Mouse (Mus musculus): Measurements from ENCODE around the gene Pla1a. TPM values are rescaled to one million over a fixed set of nuclear protein-coding genes. Genes with fewer than 3 reads are reported as not detected.
A peak's percentile ranks its signal among the peaks of the same experiment; 100 is the strongest.

Gene Pla1a
- polyA plus RNA-seq, 1 experiment from 2014 or later: 0.68 TPM

DNA sequence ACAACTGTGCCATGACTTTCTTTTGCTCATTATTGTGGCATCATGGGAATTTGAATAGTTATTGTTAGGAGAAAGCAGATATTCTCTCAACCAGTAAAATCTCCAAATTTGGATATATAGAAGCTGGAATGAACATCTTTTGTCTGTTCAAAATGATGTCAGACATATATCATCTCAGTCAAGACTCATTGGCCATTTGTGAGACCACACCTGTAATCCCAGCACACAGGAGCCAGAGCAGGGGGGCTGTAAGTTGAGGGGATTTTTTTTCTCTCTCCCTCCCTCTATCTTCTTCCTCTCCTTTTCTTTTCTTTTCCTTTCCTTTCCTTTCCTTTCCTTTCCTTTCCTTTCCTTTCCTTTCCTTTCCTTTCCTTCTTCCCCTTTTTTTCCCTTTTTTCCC, 80.1 kb downstream of the Pla1a start:
- H3K27ac ChIP-seq (ENCODE audit: low read length): no peak overlapping the region
- no peaks in the 10 kb centered on the region for H3K9me3 ChIP-seq (replicated peaks; ENCODE audit: control insufficient read depth, low read length, poor library complexity, severe bottlenecking)
- H3K4me2 ChIP-seq (ENCODE audit: low read length): no peak overlapping the region
- no peak for ATAC-seq
- H3K9ac ChIP-seq (ENCODE audit: low read depth, low read length): no peak overlapping the region
- H3K4me3 ChIP-seq (ENCODE audit: low read depth, low read length): no peak overlapping the region
- peaks cover 3% of the 10 kb centered on the region for H3K36me3 ChIP-seq (ENCODE audit: control insufficient read depth, insufficient read depth, low read length)
- peaks cover under 1% of the 10 kb centered on the region; the same call in 1 of the 2 replicates for H3K4me1 ChIP-seq (ENCODE audit: control insufficient read depth, insufficient read depth, low read length)
- no peaks in the 10 kb centered on the region for H3K27me3 ChIP-seq (ENCODE audit: control insufficient read depth, insufficient read depth, low read depth, low read length)

GRCm38 (mm10) chr16:38352031-38352430, 80.9 kb downstream of the Pla1a start:
- H3K4me3 ChIP-seq (ENCODE audit: low read depth, low read length): no peak overlapping the region
- H3K4me2 ChIP-seq (ENCODE audit: low read length): no peak overlapping the region
- ATAC-seq: no peak
- no peaks in the 10 kb centered on the region for H3K27me3 ChIP-seq (ENCODE audit: control insufficient read depth, insufficient read depth, low read depth, low read length)
- WGBS: 87% methylated on average over 7 of the region's 7 CpGs
- peaks cover 3% of the 10 kb centered on the region for H3K36me3 ChIP-seq (ENCODE audit: control insufficient read depth, insufficient read depth, low read length)
- no peak overlapping the region for H3K27ac ChIP-seq (ENCODE audit: low read length)
- H3K9ac ChIP-seq (ENCODE audit: low read depth, low read length): no peak overlapping the region
- peaks cover 5% of the 10 kb centered on the region for H3K4me1 ChIP-seq (ENCODE audit: control insufficient read depth, insufficient read depth, low read length)
- no peaks in the 10 kb centered on the region for H3K9me3 ChIP-seq (replicated peaks; ENCODE audit: control insufficient read depth, low read length, poor library complexity, severe bottlenecking)

DNA sequence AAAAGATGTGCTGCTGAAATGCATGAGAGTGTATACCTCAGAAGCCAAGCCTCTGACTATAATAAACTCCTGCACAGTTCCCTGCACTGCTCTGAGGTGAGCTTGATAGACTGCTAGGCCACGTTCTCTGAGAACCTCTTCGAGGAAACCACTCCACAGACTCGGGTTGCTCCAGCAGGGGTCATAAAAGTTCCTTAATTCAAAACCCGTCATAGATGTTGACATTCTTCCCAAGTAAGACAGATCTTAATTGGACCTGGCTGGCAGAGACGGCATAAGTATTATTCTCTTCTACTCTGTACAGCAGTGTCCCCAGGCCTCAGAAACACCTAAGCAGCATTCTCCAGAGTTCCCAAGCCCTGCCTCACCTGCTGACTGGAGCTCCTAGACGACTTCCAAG, 82.0 kb downstream of the Pla1a start:
- Histone ChIP-seq H3K4me1 (ENCODE audit: control insufficient read depth, insufficient read depth, low read length) (peaks cover 5% of the 10 kb centered on the region), H3K4me2 (ENCODE audit: low read length) (no peak overlapping the region), H3K27me3 (ENCODE audit: control insufficient read depth, insufficient read depth, low read depth, low read length) (no peaks in the 10 kb centered on the region), H3K9me3 (replicated peaks; ENCODE audit: control insufficient read depth, low read length, poor library complexity, severe bottlenecking) (no peaks in the 10 kb centered on the region), H3K9ac (ENCODE audit: low read depth, low read length) (no peak overlapping the region), H3K27ac (ENCODE audit: low read length) (no peak overlapping the region), H3K36me3 (ENCODE audit: control insufficient read depth, insufficient read depth, low read length) (peaks cover 3% of the 10 kb centered on the region), H3K4me3 (ENCODE audit: low read depth, low read length) (no peak overlapping the region)
- no peak for ATAC-seq
- WGBS: 85% methylated on average over 6 of the region's 6 CpGs

DNA sequence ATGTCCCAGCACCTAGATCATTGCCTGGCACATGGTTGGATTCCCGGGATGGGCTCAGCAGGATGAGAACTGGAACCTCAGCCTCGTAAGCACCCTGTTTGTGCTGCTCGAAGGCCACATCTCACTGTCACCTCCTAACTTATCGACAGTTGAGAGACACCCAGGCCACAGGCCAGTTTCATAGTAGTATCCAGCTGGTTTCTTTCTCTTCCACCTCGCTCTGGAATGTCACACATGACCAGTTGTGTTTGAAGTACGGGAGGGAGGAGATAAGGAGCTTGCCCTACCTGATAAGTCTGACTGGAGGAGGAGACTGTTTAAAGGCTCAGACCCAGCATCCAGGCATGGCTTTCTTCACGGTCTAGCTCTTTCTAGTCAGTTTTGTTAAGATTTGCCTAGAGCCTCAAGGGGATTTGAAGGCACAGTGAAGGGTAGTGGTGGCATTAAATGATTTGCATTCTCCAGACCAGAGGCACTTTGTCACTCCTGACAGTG, 82.5 kb downstream of the Pla1a start:
- Histone ChIP-seq H3K4me3 (ENCODE audit: low read depth, low read length) (no peak overlapping the region), H3K9ac (ENCODE audit: low read depth, low read length) (no peak overlapping the region), H3K36me3 (ENCODE audit: control insufficient read depth, insufficient read depth, low read length) (peaks cover 3% of the 10 kb centered on the region), H3K27ac (ENCODE audit: low read length) (no peak overlapping the region), H3K9me3 (replicated peaks; ENCODE audit: control insufficient read depth, low read length, poor library complexity, severe bottlenecking) (no peaks in the 10 kb centered on the region), H3K27me3 (ENCODE audit: control insufficient read depth, insufficient read depth, low read depth, low read length) (no peaks in the 10 kb centered on the region), H3K4me1 (ENCODE audit: control insufficient read depth, insufficient read depth, low read length) (peaks cover 5% of the 10 kb centered on the region), H3K4me2 (ENCODE audit: low read length) (no peak overlapping the region)
- ATAC-seq: no peak
- WGBS: 91% methylated on average over 7 of the region's 7 CpGs

DNA sequence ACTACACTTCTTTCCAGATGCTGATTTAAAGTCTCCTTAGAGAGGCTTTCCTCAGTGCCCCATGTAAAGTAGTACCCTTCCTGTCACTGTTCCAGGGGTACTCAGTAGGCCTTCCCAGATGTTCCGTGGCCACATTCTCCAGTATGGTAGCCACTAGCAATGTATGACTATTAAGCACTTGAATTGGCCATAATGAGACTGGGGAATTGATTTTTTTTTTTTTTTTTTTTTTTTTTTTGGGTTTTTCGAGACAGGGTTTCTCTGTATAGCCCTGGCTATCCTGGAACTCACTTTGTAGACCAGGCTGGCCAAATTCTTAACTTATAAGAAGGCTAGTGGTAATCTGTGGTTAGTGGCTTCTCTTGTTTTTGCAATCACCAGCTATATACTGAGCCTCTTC, 83.1 kb downstream of the Pla1a start:
- peaks cover 3% of the 10 kb centered on the region for H3K36me3 ChIP-seq (ENCODE audit: control insufficient read depth, insufficient read depth, low read length)
- H3K9me3 ChIP-seq (replicated peaks; ENCODE audit: control insufficient read depth, low read length, poor library complexity, severe bottlenecking): no peaks in the 10 kb centered on the region
- H3K9ac ChIP-seq (ENCODE audit: low read depth, low read length): no peak overlapping the region
- H3K4me2 ChIP-seq (ENCODE audit: low read length): no peak overlapping the region
- ATAC-seq: no peak
- no peaks in the 10 kb centered on the region for H3K27me3 ChIP-seq (ENCODE audit: control insufficient read depth, insufficient read depth, low read depth, low read length)
- peaks cover 5% of the 10 kb centered on the region for H3K4me1 ChIP-seq (ENCODE audit: control insufficient read depth, insufficient read depth, low read length)
- 94% methylated on average over 2 of the region's 2 CpGs for WGBS
- H3K27ac ChIP-seq (ENCODE audit: low read length): no peak overlapping the region
- no peak overlapping the region for H3K4me3 ChIP-seq (ENCODE audit: low read depth, low read length)

GRCm38 (mm10) chr16:38348217-38348761, 84.7 kb downstream of the Pla1a start:
- no peak for ATAC-seq
- no peaks in the 10 kb centered on the region for H3K9me3 ChIP-seq (replicated peaks; ENCODE audit: control insufficient read depth, low read length, poor library complexity, severe bottlenecking)
- H3K27me3 ChIP-seq (ENCODE audit: control insufficient read depth, insufficient read depth, low read depth, low read length): no peaks in the 10 kb centered on the region
- WGBS: 91% methylated on average over 9 of the region's 9 CpGs
- H3K9ac ChIP-seq (ENCODE audit: low read depth, low read length): no peak overlapping the region
- H3K4me2 ChIP-seq (ENCODE audit: low read length): no peak overlapping the region
- H3K27ac ChIP-seq (ENCODE audit: low read length): no peak overlapping the region
- H3K4me3 ChIP-seq (ENCODE audit: low read depth, low read length): no peak overlapping the region
- H3K36me3 ChIP-seq (ENCODE audit: control insufficient read depth, insufficient read depth, low read length): peaks cover 3% of the 10 kb centered on the region
- peaks cover 5% of the 10 kb centered on the region for H3K4me1 ChIP-seq (ENCODE audit: control insufficient read depth, insufficient read depth, low read length)

DNA sequence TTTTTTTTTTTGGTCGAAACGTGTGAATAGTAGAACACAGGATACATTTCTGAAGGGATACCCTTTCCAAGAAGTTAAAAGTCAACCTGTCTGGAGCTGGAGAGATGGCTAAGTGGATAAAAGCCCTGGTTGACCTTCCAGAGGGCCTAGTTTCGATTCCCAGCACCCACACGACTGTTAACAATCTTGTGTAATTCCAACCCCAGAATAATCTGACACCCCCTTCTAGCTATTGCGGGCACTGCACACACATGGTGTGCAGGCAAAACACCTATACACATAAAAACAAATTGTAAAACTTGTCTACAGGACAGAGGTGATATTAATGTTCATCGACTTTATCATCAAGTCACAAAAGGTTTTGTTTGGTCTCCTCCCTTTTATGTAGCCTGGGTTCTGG, 85.4 kb downstream of the Pla1a start:
- whole genome bisulfite sequencing: 66% methylated on average over 6 of the region's 6 CpGs
- no peak for ATAC-seq
- H3K27ac ChIP-seq (ENCODE audit: low read length): no peak overlapping the region
- H3K27me3 ChIP-seq (ENCODE audit: control insufficient read depth, insufficient read depth, low read depth, low read length): no peaks in the 10 kb centered on the region
- H3K9me3 ChIP-seq (replicated peaks; ENCODE audit: control insufficient read depth, low read length, poor library complexity, severe bottlenecking): no peaks in the 10 kb centered on the region
- H3K4me3 ChIP-seq (ENCODE audit: low read depth, low read length): peak overlapping the region; percentile 64
- H3K4me1 ChIP-seq (ENCODE audit: control insufficient read depth, insufficient read depth, low read length): peaks cover 5% of the 10 kb centered on the region
- H3K9ac ChIP-seq (ENCODE audit: low read depth, low read length): no peak overlapping the region
- peaks cover 3% of the 10 kb centered on the region for H3K36me3 ChIP-seq (ENCODE audit: control insufficient read depth, insufficient read depth, low read length)
- peak overlapping the region; percentile 66 for H3K4me2 ChIP-seq (ENCODE audit: low read length)

- Histone ChIP-seq H3K9me3 (replicated peaks; ENCODE audit: control insufficient read depth, low read length, poor library complexity, severe bottlenecking) (no peaks in the 10 kb centered on the region), H3K4me3 (ENCODE audit: low read depth, low read length) (peak within 1 kb of the TSS; percentile 64), H3K4me1 (ENCODE audit: control insufficient read depth, insufficient read depth, low read length) (peaks cover 8% of the 10 kb centered on the region), H3K27me3 (ENCODE audit: control insufficient read depth, insufficient read depth, low read depth, low read length) (no peaks in the 10 kb centered on the region), H3K4me2 (ENCODE audit: low read length) (peak within 1 kb of the TSS; percentile 66), H3K36me3 (ENCODE audit: control insufficient read depth, insufficient read depth, low read length) (peaks cover 3% of the 10 kb centered on the region), H3K9ac (ENCODE audit: low read depth, low read length) (peak within 1 kb of the TSS; percentile 80), H3K27ac (ENCODE audit: low read length) (peak within 1 kb of the TSS; percentile 70)
- 3% methylated on average over 35 of the region's 35 CpGs for WGBS
- peak; percentile 98 for ATAC-seq
Measured at GRCm38 (mm10) chr16:38346529-38347325, 86.2 kb downstream of the Pla1a start, which contains the start of the genes Cox17 and Gm21987. Gene Cox17, plus strand, starts transcription at chr16:38346991. Gene Gm21987, plus strand, starts transcription at chr16:38347040.
